Mouse (Mus musculus): ENCODE data around the gene Fndc3b. TPM values are rescaled to one million over a fixed set of nuclear protein-coding genes. Genes with fewer than 3 reads are reported as not detected.

Gene Fndc3b
- total RNA-seq, 1 experiment from 2014 or later: 105 TPM

DNA sequence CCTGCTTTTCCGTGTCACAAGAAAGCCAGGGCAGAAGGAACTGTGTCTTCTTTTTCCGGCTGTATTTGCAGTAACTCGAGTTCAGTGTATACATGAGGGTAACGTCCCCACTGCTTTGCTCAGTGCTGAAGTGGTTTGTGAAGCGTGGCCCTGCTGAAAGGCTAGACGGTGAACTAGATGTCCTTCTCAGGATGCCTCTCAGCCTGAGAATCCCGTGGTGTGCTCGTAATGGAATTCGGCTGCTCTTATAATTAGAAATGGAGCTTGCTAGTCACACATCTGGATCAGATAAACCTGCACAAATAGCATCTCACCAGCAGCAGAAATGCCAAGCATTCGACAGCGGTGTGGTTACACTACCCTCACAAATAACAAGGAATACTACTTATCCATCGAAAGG is 40.7 kb downstream of the Fndc3b start:
- DNase-seq: no peak

DNA sequence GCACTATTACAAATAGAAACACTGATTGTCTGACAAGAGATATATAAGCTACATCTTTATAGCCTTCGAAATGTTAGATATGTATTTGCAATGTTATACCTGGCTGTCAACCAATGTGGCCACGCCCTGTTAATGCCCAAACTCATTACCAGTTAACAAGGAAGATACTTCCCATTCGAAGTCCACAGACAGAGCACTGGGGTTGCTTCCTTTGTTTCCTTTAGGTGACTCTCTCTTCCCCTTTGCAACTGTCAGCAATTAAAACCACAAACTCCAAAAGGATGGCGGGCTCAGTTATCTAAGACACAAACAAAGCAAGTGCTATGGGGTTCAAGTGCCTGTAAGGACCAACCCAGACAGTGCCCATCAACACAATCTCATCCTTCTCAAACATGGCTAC is 43.8 kb downstream of the Fndc3b start:
- DNase-seq: no peak

DNA sequence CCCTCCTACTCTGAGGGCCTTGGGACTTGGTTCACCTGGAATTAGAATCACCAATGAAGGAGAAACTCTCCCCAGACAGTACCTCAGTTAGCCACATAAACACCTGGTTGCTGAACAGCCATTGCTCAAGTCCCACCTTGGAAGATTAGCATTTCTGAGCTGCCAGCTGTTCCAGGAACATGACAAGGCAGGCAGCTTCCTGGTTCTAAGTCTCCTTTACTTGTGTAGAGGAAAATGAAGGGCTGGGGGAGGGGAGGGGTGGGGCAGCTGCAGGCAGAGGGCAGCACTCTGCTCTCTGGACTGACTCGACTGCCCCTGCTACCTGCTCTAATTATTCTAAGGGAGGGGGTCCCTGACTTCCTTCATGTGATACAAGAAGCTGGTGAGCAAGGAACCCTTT is 45.8 kb downstream of the Fndc3b start:
- no peak for DNase-seq

DNA sequence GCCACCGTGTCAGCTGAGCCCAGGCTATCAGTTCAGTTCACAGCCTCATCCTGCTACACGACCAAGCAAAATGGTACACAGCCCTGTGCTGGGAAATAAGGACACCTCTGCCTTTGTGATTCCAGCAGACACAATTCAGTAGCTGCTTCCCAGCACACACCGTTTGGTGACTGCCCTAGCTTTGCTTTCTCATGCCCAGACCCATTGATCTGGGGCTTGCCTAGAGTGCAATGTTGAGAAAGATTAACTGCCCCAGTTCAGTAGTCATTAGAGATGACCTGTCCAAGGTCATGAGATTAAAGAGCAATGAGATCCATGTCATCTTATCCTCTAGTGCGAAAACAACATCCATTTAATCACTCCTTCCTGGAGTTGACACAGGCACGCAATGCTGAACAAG is 47.9 kb downstream of the Fndc3b start:
- no peak for DNase-seq

DNA sequence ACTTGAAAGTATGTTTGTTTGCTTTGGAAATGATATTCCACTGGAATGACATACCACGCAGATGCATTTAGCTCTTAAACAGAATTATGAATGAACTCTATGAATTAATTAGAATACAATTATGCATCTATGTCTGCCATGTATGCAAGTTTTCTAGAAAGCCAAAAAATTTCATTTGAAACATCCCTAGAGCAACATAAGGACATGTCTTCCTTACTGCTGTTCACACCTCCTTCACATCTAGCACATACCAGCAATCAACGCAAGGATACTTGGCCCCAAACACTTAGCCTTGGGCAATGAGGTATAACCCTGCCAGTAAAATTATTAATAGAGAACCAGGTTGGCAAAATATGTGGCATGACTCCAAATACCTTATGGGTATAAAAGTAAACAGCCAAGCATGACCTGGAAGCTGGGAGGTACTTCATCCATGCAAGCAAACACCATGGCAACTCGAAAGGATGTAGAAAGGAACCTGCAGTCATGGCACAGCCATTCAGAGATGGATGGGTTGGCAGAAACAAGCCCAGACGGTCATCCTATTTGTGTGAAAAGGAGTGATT is 52.8 kb downstream of the Fndc3b start:
- DNase-seq: no peak

DNA sequence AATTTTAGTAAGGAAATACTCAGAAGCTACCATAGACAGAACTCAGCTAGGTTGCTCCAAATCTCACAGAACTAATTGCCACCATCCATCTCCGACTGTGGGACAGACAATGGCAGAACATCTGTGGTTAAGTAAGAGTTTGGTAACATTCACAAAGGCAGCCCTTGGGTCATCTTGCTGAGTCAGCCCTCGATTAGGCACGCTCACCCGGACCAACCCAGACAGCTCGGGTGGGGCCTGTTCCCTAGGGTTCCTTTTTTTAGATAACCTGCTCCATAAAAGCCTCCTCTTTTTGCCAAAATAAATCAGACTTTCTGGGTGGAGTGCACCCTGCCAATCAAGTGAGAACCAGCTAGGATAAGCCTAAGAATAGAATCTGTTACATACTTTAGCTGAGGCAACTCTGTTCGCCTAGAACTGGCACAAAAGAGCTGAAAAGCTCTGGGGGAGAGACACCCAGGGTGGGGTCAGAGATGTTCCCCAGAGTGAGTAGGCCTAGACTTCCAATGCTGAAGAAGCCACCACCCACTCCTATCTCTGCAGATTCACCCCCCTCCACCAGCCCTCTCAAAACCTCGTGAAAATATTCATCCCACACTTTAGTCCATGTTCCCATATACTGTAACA is 54.2 kb downstream of the Fndc3b start:
- DNase-seq: peak; percentile 72

DNA sequence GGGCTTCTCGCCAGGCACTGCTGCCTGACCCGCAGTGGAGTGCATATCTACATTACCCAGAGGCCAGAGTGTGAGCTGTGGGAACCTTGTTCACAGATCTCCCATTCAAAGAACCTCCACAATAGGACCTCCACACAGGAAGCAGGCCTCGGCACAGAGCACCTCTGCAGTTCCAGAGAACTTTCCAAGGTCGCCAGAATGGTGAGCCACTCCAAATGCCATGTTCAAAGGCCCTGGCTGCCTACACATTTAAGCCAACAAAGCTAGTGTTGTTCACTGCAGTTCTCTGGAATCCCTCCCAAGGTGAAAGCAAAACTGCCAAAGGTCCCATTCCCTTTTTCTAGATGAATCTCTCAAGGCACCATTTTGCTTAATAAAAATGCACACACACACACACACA is 55.4 kb downstream of the Fndc3b start:
- peak; percentile 36 for DNase-seq

DNA sequence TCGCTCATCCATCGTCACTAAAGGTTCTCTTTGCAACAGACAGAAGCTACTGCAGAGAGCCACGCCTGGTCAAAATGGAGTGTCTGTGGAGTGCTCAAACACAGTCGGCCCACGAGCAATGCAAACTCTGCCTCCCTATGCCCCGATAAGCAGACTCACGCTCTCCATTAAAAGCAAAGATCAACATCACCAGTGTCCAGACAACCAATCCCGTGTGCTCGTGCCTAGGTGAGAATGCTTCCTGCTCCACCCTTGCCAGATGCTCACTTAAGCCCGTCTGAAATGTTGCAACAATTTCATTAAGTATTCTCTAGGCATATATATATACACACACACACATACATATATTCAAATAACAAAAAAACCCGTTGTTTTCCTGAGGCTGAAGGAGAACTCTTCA is 56.1 kb downstream of the Fndc3b start:
- DNase-seq: no peak

DNA sequence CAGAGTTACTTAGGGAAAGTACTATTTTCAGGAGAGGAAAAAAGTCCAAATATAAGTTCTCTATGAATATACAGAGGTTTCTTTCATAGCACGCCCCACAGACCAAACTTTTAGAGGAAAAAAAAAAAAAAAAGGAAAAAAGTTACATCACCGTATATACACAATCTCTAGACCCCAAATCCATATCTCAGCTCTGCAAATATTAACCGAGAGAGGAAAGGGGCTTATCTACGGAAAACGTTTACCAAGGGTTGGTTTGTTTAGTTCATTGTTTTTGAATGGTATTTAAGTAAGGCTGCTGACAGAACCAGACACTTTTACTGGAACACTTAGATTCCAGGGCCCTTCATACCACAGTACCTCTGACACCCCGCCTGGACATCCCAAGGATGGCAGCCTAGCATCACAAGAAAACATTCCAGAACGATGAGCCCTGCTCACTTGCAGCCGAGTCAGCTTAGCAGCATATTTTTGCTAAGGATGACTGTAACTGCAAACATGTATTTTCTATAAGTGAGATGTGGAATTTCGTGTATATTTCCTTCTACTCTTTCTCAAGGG is 58.6 kb downstream of the Fndc3b start:
- DNase-seq: peak; percentile 33

DNA sequence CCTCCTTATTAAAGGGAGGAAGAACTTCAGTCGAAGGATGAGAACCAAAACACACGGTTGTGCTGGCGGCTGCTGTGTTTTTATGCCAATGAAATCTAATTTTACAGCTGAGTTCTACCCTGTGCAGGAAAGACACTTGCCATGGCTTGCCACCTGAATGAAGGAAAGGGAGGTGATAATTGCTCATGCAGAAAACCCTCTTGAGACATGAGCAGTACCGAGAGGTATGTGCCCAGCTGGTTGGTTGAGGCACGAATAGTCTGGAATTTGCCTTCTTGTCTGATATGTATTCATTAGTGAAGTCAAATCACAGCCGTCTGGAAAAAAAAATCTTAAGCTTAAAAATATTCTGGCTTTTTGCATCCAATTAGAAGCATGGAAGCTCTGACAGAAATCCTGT is 59.4 kb downstream of the Fndc3b start:
- no peak for DNase-seq

DNA sequence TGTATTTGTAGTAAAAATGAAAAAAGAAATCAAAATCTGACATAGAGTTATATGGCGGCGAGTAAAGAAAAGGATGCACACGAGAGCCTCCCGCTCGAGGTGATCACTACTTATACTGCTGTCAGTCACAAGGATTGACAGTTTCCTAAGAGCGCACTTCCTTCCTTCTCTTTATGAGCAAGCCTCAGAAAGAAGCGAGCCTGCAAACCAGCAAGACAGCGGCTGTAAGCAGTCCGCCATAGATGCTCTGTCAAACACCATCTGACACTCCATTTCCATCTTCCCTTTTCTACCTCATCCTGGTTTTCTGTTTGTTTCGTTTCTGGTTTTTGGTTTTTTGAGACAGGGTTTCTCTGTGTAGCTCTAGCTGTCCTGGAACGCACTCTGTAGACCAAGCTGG is 61.0 kb downstream of the Fndc3b start:
- no peak for DNase-seq

DNA sequence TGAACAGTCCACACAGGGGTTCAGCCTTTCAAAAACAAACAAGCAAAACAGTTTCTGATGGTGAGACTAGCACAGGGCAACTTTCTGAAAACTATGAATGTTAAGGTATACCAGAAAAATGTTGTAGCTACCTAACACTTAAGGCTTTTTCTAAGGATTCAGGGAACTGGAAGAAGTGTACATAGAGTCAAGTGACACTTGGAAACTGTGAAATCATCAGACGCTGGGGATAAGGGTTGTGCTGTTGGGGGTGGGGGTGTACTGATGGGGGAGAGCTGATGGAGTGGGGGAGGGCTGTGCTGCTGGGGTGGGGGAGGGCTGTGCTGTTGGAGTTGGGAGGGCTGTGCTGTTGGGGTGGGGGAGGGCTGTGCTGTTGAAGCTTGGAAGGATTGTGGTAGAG is 61.8 kb downstream of the Fndc3b start:
- DNase-seq: no peak

DNA sequence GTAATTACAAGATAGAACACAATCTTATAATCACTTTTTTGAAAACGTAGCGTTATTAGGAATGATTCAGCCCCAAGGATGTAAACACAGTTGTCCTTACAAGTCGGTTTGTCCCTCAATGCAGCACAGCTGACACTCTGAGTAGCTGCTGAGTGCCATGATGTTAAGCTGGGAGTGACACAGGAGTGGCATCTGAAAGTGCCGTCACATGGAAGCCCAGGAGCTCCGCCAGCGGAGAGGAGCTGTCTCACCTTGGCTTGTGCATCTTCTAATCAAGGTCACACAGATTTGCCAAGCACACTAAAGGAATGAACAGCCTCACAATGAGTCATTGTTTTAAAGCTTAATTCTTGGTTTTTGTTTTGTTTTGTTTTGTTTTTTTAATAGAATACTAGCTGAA is 68.7 kb downstream of the Fndc3b start:
- DNase-seq: peak; percentile 52

DNA sequence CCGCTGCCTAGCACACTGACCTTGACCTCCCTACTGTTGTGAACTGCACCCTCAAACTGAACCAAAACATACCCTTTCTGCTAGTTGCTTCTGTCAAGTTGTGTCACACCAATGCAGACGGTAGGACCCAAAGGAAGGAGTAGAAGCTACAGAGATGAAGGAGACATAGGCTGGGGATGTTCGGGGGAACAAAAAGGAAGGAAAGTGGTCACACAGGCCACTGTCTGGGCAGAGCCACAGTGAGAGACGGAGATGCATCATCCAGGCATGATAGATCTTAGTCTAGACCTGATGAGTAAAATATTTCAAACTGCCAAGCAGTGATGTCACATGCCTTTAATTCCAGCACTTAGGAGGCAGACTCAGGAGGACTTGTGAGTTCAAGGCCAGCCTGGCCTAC is 71.4 kb downstream of the Fndc3b start:
- no peak for DNase-seq

DNA sequence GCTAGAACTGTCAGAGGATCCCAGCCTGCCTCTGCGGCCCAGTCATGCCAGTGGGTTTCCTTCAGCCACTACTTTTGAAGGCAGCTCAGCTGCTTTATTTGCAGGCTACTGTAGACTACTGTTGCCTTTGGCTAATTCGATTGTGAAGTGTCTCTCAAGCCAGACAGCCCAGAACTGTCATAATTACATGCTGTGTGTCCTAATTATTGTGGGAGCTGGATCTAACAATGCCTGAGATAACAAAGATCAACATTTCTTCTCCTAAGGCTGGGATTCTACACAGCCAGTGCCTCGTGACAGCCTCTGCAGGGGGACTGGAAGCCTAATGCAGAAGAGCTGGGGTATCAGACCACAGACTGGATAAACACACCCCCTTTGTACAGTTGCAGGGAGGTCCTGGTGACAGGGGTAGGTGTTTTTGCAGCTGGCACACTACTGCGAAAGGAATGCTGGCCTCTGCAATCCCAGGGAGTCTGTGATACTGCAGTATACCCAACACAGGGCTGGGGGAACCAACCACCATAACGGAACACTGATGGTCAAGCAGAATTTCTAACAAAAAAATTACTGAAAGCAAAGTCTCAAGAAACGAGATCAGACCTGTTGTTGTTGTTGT is 74.0 kb downstream of the Fndc3b start:
- DNase-seq: no peak

DNA sequence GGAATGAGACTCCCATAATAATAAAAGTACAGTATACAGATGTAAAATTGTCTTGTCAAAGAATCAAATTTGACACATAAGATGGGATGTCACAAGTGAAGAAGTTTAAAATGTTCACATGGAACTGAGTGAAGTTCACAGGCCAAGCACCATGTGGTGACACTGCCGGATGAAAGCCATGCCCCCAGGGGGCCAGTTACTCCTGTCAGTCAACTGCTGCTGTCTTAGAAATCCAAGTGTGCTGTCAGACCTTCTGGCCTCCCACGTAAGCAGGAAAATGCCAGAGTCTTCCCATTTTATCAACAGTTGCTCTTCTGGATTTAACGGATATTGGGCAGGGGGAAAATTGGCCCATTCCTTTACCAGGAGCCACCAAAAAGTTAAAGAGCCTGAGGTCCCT is 75.3 kb downstream of the Fndc3b start:
- no peak for DNase-seq

DNA sequence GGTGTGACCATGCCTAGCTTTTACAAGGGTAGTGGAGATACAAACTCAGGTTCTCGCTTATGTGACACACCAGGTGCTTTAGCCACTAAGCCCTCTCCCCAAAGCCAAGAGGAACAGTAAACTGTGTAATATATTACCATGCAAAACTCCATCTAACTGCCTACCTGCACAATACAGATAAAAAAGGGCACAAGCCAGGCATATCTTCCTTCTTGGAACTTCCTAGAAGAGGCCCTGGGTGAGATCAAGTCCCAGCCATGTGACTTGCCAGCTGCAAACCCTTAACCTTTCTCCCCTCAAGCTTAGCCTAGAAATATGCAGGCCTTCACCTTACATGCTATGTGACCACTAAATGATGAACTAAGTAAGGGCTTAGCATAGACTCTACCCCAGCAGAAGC is 78.2 kb downstream of the Fndc3b start:
- DNase-seq: no peak

DNA sequence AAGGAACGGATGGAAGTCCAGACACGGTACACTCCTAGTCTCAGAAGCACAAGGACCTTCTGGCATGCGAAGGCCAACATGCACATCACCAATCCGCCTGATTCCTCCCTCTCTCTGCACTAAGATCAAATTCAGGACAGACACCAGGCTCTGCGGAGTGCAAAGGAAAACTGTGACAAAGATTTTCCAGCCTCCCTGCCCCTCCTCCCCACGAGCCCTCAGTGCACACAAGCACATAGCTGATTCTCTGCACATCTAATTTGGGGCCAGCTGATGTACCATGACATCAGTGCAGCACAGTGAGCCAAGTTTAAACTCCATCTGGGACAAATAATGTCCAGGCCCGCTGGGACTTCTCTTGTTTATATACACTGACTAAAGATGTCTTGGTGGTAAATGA is 80.0 kb downstream of the Fndc3b start:
- DNase-seq: no peak

DNA sequence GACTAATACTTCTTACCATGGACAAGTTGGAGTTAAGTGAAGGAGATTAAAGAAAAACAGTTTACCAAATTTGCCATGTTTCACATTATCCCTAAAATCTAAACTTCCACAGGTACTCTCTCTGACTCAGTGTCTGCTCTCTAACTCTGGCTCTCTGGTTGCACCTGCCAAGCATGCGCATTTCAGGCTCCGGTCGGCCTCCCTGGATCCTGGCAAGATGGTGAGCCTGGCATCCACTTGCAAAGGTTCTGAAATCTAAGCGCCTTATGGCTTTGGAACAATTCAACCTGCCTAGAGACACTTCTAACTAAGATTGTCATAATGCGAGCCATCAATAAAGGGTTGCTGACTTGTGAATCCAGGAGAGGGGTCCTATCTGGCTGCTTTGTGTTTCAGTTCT is 81.4 kb downstream of the Fndc3b start:
- no peak for DNase-seq

DNA sequence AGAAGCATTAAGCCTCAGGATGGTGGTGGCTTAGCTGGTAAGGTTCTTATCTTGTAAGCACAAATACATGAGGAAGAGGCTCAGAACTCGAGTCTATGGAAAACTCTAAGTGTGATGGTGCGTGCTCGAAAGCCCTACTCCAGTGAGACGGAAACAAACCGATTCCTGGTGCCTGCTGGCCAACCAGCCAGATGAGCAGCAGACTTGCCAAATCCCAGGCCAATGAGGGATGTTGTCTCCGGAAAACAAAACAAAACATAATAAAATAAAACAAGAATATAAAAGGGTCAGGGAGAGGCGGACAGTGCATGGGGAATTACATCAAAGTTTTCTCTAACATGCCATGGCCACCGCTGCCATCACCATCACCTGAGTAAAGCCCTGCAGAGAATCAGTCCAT is 84.8 kb downstream of the Fndc3b start:
- no peak for DNase-seq

DNA sequence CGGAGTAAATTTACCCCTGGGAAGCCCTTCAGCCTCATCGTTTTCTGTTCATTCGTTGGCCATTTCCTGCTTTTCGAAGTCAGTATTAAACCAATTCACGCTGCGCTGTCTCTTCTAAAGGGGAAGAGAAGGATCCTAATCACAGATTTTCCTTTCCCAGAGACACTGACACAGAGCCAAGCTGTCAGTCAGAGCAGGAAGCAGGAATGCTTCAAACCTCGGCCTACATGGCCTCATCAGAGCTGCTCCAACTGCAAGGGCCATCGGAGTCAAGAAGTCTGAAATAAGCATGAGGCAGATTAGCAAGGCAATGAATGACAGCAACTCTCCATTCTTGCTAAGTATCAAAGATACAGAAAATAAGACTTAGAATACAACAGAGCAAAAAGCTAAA is 85.5 kb downstream of the Fndc3b start:
- no peak for DNase-seq

DNA sequence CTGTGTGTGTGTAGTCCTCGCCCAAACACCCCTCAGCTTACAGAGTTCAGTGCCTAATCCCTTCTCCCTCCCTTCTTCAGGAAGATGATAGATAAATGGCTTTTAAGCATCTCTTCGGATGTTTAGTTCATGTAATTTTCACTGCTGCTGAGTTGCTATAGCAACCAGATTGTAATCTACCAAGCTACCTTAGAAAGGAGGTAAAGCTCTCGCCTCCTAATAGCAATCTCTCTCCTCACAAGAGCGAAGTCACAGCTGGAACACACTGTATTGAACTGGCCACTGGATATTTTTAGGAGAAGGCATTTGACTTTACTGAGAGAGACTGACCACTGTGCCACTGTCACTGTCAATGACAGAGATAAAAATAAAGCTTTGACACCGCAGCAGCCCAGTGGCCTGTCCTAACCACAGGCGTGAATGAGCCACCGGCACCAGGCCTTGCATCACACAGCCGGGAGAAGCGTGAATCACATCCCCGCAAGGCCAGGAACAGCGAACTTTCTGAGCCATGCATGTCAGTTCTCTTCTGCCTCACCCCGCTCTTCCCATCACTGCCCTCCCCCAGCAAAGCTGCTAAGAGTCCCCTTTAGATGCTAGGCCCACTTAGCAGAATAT is 86.0 kb downstream of the Fndc3b start:
- peak; percentile 74 for DNase-seq

DNA sequence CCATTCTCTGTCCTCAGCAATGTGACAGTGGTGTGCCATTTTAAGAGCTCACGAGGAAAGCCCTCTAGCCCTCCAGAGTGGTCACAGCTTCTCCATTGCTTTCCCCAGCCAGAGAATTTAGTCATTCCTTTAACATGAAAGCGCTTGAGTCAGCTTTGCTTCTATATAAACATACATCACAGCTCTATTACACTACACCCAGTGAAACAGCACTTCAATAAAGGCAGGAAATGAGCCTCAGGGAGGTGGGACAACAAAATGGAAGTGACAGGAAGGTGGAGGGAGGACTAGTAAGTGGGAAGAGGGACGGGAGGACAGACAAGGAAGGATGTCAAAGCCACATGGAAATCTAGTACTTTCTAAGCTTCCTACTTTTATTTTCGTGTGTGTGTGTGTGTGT is 88.7 kb downstream of the Fndc3b start:
- no peak for DNase-seq

DNA sequence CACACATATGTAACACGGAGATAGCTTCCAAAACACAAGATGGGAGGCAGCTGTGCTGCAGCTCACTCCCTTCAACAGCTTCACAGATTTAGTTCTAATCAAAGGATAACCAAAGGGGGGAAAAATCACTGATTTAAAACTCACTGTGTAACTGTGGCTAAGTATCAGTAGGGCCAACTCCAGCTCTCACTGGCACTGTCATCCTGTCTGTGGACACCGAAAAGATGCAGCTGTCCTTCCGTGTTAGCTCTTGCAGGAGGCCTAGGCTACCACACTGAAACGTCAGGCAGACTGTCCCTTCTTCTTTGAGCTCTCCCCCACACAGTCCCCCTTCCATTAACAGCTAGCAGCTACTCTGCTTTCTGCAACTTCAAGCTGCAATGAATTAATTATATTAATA is 89.9 kb downstream of the Fndc3b start:
- DNase-seq: no peak

Measured in adrenal gland, postnatal 14 days (tissue).